Mouse (Mus musculus) neural tube, embryonic 14.5 days (tissue): ENCODE measurements around the gene Rims1. TPM values are rescaled to one million over a fixed set of nuclear protein-coding genes. Genes with fewer than 3 reads are reported as not detected.

ENCODE experiments used
- ATAC-seq: fragments of 200-750 bp; cut with Nextera tagmentation; 2 replicates; pipeline ENCODE4 v1.8.0; 2017; ENCODE audit warnings: low read depth, mild to moderate bottlenecking, moderate TSS enrichment, moderate library complexity
- H3K27ac ChIP-seq: fragments of 300-500 bp; sonication (generic); 2 replicates; pipeline ENCODE4 v1.5.1; 2014; ENCODE audit warnings: low read depth, mild to moderate bottlenecking, control low read depth, low read length, moderate library complexity, mixed read lengths
- H3K27me3 ChIP-seq: fragments of 300-500 bp; sonication (generic); 2 replicates; pipeline ENCODE4 v1.6.1; 2014; ENCODE audit warnings: low read length; ENCODE audit not compliant: control insufficient read depth, insufficient read depth
- H3K36me3 ChIP-seq: fragments of 300-500 bp; sonication (generic); 2 replicates; pipeline ENCODE4 v1.6.1; 2014; ENCODE audit warnings: low read length, mixed read lengths; ENCODE audit not compliant: control insufficient read depth, insufficient read depth
- H3K4me1 ChIP-seq: fragments of 300-500 bp; sonication (generic); 2 replicates; pipeline ENCODE4 v1.6.1; 2014; ENCODE audit warnings: low read length; ENCODE audit not compliant: control insufficient read depth, insufficient read depth
- H3K4me2 ChIP-seq: fragments of 300-500 bp; sonication (generic); 2 replicates; pipeline ENCODE4 v1.6.1; 2014; ENCODE audit warnings: mild to moderate bottlenecking, low read depth, low read length, control low read depth
- H3K4me3 ChIP-seq: fragments of 300-500 bp; sonication (generic); 2 replicates; pipeline ENCODE4 v1.5.1; 2014; ENCODE audit warnings: low read depth, low read length, control low read depth, mixed read lengths
- H3K9ac ChIP-seq: fragments of 300-500 bp; sonication (generic); replicated peaks from 2 replicates; pipeline ENCODE4 v1.6.1; 2014; ENCODE audit warnings: low read depth, mild to moderate bottlenecking, control low read depth, low read length, mixed read lengths
- H3K9me3 ChIP-seq: fragments of 300-500 bp; sonication (generic); 2 replicates; pipeline ENCODE4 v1.6.1; 2016; ENCODE audit warnings: low read length; ENCODE audit not compliant: control insufficient read depth
- WGBS: fragments of 180-500 bp; shearing (Covaris S2); extraction: QIAGEN DNeasy Blood & Tissue Kit; methylation state at CpG from one replicate; pipeline ENCODE4 v1.1.7; 2014; 5-methylcytosine and 5-hydroxymethylcytosine counted together
- polyA plus RNA-seq: library from polyadenylated mRNA; unstranded; fragments of >200 nt; fragmentation: Nextera tagmentation; extraction: Ambion mirVana; gene quantifications from 2 replicates; pipeline ENCODE4 v1.2.1, GENCODE M21; 2014

Gene Rims1
- polyA plus RNA-seq, 1 experiment from 2014 or later = 28.4 TPM

- Histone ChIP-seq H3K9ac (no peak overlapping the region), H3K27me3 (no peaks in the 10 kb centered on the region), H3K36me3 (no peaks in the 10 kb centered on the region), H3K4me1 (0 out of 2 replicates have a peak, but pooled peaks cover 4% of the 10 kb centered on the region), H3K4me2 (no peak overlapping the region), H3K9me3 (no peaks in the 10 kb centered on the region), H3K27ac (no peak overlapping the region), H3K4me3 (no peak overlapping the region)
- WGBS = 79% methylated on average over 16 of the region's 16 CpGs
- no peak for ATAC-seq
These were observed 293.4 kb downstream of the Rims1 start for GRCm38 (mm10) chr1:22512421-22512820.

GRCm38 (mm10) chr1:22511614-22512013 lies 294.2 kb downstream of the Rims1 start:
- Histone ChIP-seq H3K27me3 (no peaks in the 10 kb centered on the region), H3K4me1 (0 out of 2 replicates have a peak, but pooled peaks cover 4% of the 10 kb centered on the region), H3K4me3 (no peak overlapping the region), H3K27ac (no peak overlapping the region), H3K9me3 (no peaks in the 10 kb centered on the region), H3K9ac (no peak overlapping the region), H3K36me3 (no peaks in the 10 kb centered on the region), H3K4me2 (no peak overlapping the region)
- ATAC-seq = no peak
- WGBS = 82% methylated on average over 9 of the region's 9 CpGs

GRCm38 (mm10) chr1:22508735-22509615 lies 296.8 kb downstream of the Rims1 start:
- Histone ChIP-seq H3K27ac (no peak overlapping the region), H3K9me3 (no peaks in the 10 kb centered on the region), H3K27me3 (no peaks in the 10 kb centered on the region), H3K4me1 (0 out of 2 replicates have a peak, but pooled peaks cover 4% of the 10 kb centered on the region), H3K9ac (no peak overlapping the region), H3K4me2 (no peak overlapping the region), H3K4me3 (no peak overlapping the region), H3K36me3 (no peaks in the 10 kb centered on the region)
- WGBS = 48% methylated on average over 11 of the region's 11 CpGs
- ATAC-seq = peak; percentile 54; the same call in 1 of the 2 replicates

GRCm38 (mm10) chr1:22487270-22487864 lies 318.4 kb downstream of the Rims1 start:
- peak; percentile 56; the same call in 1 of the 2 replicates for ATAC-seq
- Histone ChIP-seq H3K36me3 (no peaks in the 10 kb centered on the region), H3K9me3 (no peaks in the 10 kb centered on the region), H3K4me3 (no peak overlapping the region), H3K27me3 (no peaks in the 10 kb centered on the region), H3K4me1 (no peaks in the 10 kb centered on the region), H3K4me2 (no peak overlapping the region), H3K27ac (no peak overlapping the region), H3K9ac (no peak overlapping the region)
- 46% methylated on average over 7 of the region's 7 CpGs for WGBS

- no peak overlapping the region for H3K4me2 ChIP-seq
- no peak overlapping the region for H3K27ac ChIP-seq
- H3K27me3 ChIP-seq = no peaks in the 10 kb centered on the region
- ATAC-seq = no peak
- WGBS = 73% methylated on average over 2 of the region's 2 CpGs
- no peaks in the 10 kb centered on the region for H3K36me3 ChIP-seq
- no peaks in the 10 kb centered on the region for H3K9me3 ChIP-seq
- no peaks in the 10 kb centered on the region for H3K4me1 ChIP-seq
- H3K4me3 ChIP-seq = no peak overlapping the region
- no peak overlapping the region for H3K9ac ChIP-seq
These were observed 329.6 kb downstream of the Rims1 start for GRCm38 (mm10) chr1:22476220-22476619.

- no peak overlapping the region for H3K4me3 ChIP-seq
- ATAC-seq = no peak
These were observed 338.8 kb downstream of the Rims1 start for GRCm38 (mm10) chr1:22467033-22467432.

GRCm38 (mm10) chr1:22466597-22466996 lies 339.2 kb downstream of the Rims1 start:
- Histone ChIP-seq H3K27me3 (no peaks in the 10 kb centered on the region), H3K36me3 (no peaks in the 10 kb centered on the region), H3K9ac (no peak overlapping the region), H3K4me2 (no peak overlapping the region), H3K9me3 (no peaks in the 10 kb centered on the region), H3K27ac (no peak overlapping the region), H3K4me3 (no peak overlapping the region), H3K4me1 (no peaks in the 10 kb centered on the region)
- no peak for ATAC-seq
- 7% methylated on average over 2 of the region's 2 CpGs for WGBS

More at GRCm38 (mm10) chr1:22467033-22467432, 338.8 kb downstream of the Rims1 start:
- H3K27me3 ChIP-seq = no peaks in the 10 kb centered on the region
- 78% methylated on average over 3 of the region's 3 CpGs for WGBS
- H3K36me3 ChIP-seq = no peaks in the 10 kb centered on the region
- H3K4me1 ChIP-seq = no peaks in the 10 kb centered on the region
- no peak overlapping the region for H3K27ac ChIP-seq
- H3K9ac ChIP-seq = no peak overlapping the region
- H3K4me2 ChIP-seq = no peak overlapping the region
- no peaks in the 10 kb centered on the region for H3K9me3 ChIP-seq

- no peak overlapping the region for H3K27ac ChIP-seq
- H3K36me3 ChIP-seq = no peaks in the 10 kb centered on the region
- ATAC-seq = no peak
- H3K4me3 ChIP-seq = no peak overlapping the region
- no peak overlapping the region for H3K4me2 ChIP-seq
- no peaks in the 10 kb centered on the region for H3K4me1 ChIP-seq
- H3K9me3 ChIP-seq = no peaks in the 10 kb centered on the region
- no peak overlapping the region for H3K9ac ChIP-seq
- WGBS = 90% methylated on average over 2 of the region's 2 CpGs
- H3K27me3 ChIP-seq = no peaks in the 10 kb centered on the region
These were observed 381.8 kb downstream of the Rims1 start for GRCm38 (mm10) chr1:22424020-22424419.

- H3K9me3 ChIP-seq = no peaks in the 10 kb centered on the region
- ATAC-seq = no peak
- 82% methylated on average over 5 of the region's 5 CpGs for WGBS
- no peak overlapping the region for H3K9ac ChIP-seq
- H3K27me3 ChIP-seq = no peaks in the 10 kb centered on the region
- no peak overlapping the region for H3K4me3 ChIP-seq
- no peaks in the 10 kb centered on the region for H3K36me3 ChIP-seq
- H3K4me2 ChIP-seq = no peak overlapping the region
- no peaks in the 10 kb centered on the region for H3K4me1 ChIP-seq
- no peak overlapping the region for H3K27ac ChIP-seq
These were observed 383.7 kb downstream of the Rims1 start for GRCm38 (mm10) chr1:22422102-22422501.
